Mouse (Mus musculus) liver, embryonic 14.5 days (tissue): Measurements from ENCODE around the gene Tmem86a. TPM values are rescaled to one million over a fixed set of nuclear protein-coding genes. Genes with fewer than 3 reads are reported as not detected.
A peak's percentile ranks its signal among the peaks of the same experiment; 100 is the strongest.

Source experiments
- ATAC-seq: fragments of 200-750 bp; cut with Nextera tagmentation; 2 replicates; pipeline ENCODE4 v1.8.0; 2017; ENCODE audit warnings: moderate number of reproducible peaks, mild to moderate bottlenecking, moderate library complexity; ENCODE audit not compliant: insufficient read depth
- DNase-seq, 3 experiments: peaks; one replicate each; pipeline ENCODE4 v3.0.0-alpha.2; 2012 to 2013; ENCODE audit warnings: low read depth in 3 of 3, low spot score in 3 of 3
- H3K27ac ChIP-seq: fragments of 300-500 bp; sonication (generic); 2 replicates; pipeline ENCODE4 v1.5.1; 2014; ENCODE audit warnings: moderate library complexity, mild to moderate bottlenecking, control low read depth, inconsistent platforms
- H3K27me3 ChIP-seq: fragments of 300-500 bp; sonication (generic); 2 replicates; pipeline ENCODE4 v1.6.1; 2014; ENCODE audit warnings: mild to moderate bottlenecking, low read length, moderate library complexity; ENCODE audit not compliant: control insufficient read depth, insufficient read depth
- H3K36me3 ChIP-seq: fragments of 300-500 bp; sonication (generic); replicated peaks from 2 replicates; pipeline ENCODE4 v1.6.1; 2014; ENCODE audit warnings: low read depth; ENCODE audit not compliant: control insufficient read depth, insufficient read depth
- H3K4me1 ChIP-seq, 2 experiments: fragments of 200-500 bp in 1 of 2; fragments of 300-500 bp in 1 of 2; sonication (generic) in 1 of 2; replicated peaks; 2 replicates each; pipeline ENCODE4 v1.6.1; 2012 to 2014; ENCODE audit warnings: antibody characterized with exemption in 1 of 2, inconsistent platforms in 1 of 2, low read length in 1 of 2; ENCODE audit not compliant: control insufficient read depth in 2 of 2, insufficient read depth in 2 of 2
- H3K4me2 ChIP-seq: fragments of 300-500 bp; sonication (generic); 2 replicates; pipeline ENCODE4 v1.6.1; 2014; ENCODE audit warnings: low read depth, mild to moderate bottlenecking, control low read depth, moderate library complexity
- H3K4me3 ChIP-seq, 2 experiments: fragments of 200-500 bp in 1 of 2; fragments of 300-500 bp in 1 of 2; sonication (generic) in 1 of 2; 2 replicates each; pipeline ENCODE4 v1.5.1; 2012 to 2014; ENCODE audit warnings: low read depth in 2 of 2, low read length in 2 of 2, mild to moderate bottlenecking in 2 of 2, control low read depth in 1 of 2, inconsistent platforms in 1 of 2, moderate library complexity in 1 of 2; ENCODE audit not compliant: insufficient read depth in 1 of 2
- H3K9ac ChIP-seq: fragments of 300-500 bp; sonication (generic); replicated peaks from 2 replicates; pipeline ENCODE4 v1.6.1; 2014; ENCODE audit warnings: mild to moderate bottlenecking, control low read depth, moderate library complexity
- H3K9me3 ChIP-seq: fragments of 300-500 bp; sonication (generic); 2 replicates; pipeline ENCODE4 v1.6.1; 2016; ENCODE audit warnings: low read length, mixed read lengths; ENCODE audit not compliant: control insufficient read depth
- CTCF ChIP-seq: IDR thresholded peaks from 2 replicates; pipeline ENCODE4 v1.5.1; 2016; ENCODE audit warnings: antibody characterized with exemption, low read depth, control low read depth
- EP300 ChIP-seq: IDR thresholded peaks from 2 replicates; pipeline ENCODE4 v1.6.1; 2016; ENCODE audit warnings: antibody characterized with exemption, low read depth
- WGBS: fragments of 180-500 bp; shearing (Covaris S2); extraction: QIAGEN DNeasy Blood & Tissue Kit; methylation state at CpG from one replicate; pipeline ENCODE4 v1.1.7; 2014; ENCODE audit not compliant: insufficient replicate concordance; 5-methylcytosine and 5-hydroxymethylcytosine counted together
- polyA plus RNA-seq, 2 experiments: library from polyadenylated mRNA; depleted of rRNA in 1 of 2; stranded (reverse) in 1 of 2; unstranded in 1 of 2; fragments of >200 nt; fragmentation: Nextera tagmentation in 1 of 2; extraction: Ambion mirVana in 1 of 2; gene quantifications; 2 replicates each; pipeline versions ENCODE4 v1.2.1 to v1.2.3; 2012 to 2014

Tmem86a gene
- polyA plus RNA-seq, 2 experiments, result 12.6 to 16.6 TPM

GRCm38 (mm10) chr7:47014564-47015389 is 35.6 kb upstream of the Tmem86a start:
- 35% methylated on average over 10 of the region's 11 CpGs for WGBS
- H3K4me2 ChIP-seq, result peak overlapping the region; percentile 51
- no peaks in the 10 kb centered on the region for H3K9me3 ChIP-seq
- H3K27ac ChIP-seq, result peak overlapping the region; percentile 92
- H3K4me3 ChIP-seq, result peak overlapping the region in 1 of 2 experiments; percentile 15; a peak in 2 of 4 replicates
- ATAC-seq, result no peak
- peaks cover 26 to 31% of the 10 kb centered on the region in 2 experiments for H3K4me1 ChIP-seq
- TF ChIP-seq CTCF (no peak), EP300 (no peak)
- H3K9ac ChIP-seq, result peak overlapping the region; percentile 42
- DNase-seq, result no peak
- no peaks in the 10 kb centered on the region for H3K36me3 ChIP-seq
- no peaks in the 10 kb centered on the region for H3K27me3 ChIP-seq

- Histone ChIP-seq H3K9ac (peak overlapping the region; percentile 42), H3K27ac (peak overlapping the region; percentile 92), H3K27me3 (no peaks in the 10 kb centered on the region), H3K4me1 (peaks cover 21 to 26% of the 10 kb centered on the region in 2 experiments), H3K36me3 (no peaks in the 10 kb centered on the region), H3K4me2 (peak overlapping the region; percentile 51), H3K4me3 (peak overlapping the region; percentile 5 to 15; a peak in 2 of 4 replicates), H3K9me3 (no peaks in the 10 kb centered on the region)
- DNase-seq, result peak; percentile 90 to 93 (median 91)
- TF ChIP-seq EP300 (peak; percentile 67), CTCF (peak; percentile 78)
- peak; percentile 99 for ATAC-seq
- 6% methylated on average over 6 of the region's 6 CpGs for WGBS
Observed at GRCm38 (mm10) chr7:47015390-47016065, 34.9 kb upstream of the Tmem86a start.

DNA sequence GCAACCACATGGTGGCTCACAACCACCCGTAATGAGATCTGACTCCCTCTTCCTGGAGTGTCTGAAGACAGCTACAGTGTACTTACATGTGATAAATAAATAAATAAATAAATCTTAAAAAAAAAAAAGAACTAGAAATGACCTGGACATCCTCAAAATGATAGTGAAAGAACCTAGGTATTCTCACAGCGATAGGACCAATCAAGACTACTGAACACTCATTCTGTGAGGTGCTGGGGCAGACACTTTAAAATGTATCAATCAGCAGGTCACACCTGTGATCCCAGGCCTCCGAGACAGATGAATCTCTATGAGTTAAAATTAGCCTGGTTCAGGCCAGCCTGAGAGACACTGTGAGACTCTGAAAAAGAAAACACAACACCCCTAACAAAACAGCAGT is 33.8 kb upstream of the Tmem86a start:
- DNase-seq (no peak), ATAC-seq (no peak)
- Histone ChIP-seq H3K9me3 (no peaks in the 10 kb centered on the region), H3K27me3 (no peaks in the 10 kb centered on the region), H3K4me3 (no peak overlapping the region), H3K4me1 (peaks cover 21 to 26% of the 10 kb centered on the region in 2 experiments), H3K27ac (no peak overlapping the region), H3K36me3 (no peaks in the 10 kb centered on the region), H3K9ac (no peak overlapping the region), H3K4me2 (no peak overlapping the region)
- TF ChIP-seq CTCF, result no peak
- TF ChIP-seq EP300, result no peak
- 62% methylated on average over 3 of the region's 3 CpGs for WGBS

DNA sequence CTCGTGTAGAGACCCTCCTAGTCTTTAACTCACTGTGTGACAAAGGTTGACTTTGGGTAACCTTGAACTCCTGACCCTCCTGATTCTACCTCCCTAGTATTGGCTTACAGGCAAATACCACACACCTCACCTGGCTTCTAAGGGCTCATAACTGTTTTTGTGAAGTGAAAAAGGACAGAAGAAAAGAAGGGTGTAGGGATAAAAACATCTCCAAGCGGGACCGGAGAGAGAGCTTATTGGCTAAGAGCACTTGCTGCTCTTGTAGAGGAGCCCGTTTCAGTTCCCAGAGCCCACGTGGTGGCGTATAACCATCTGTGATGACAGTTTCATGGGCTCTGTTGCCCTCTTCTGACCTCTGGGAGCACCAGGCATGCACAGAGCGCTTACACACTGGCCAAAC is 33.3 kb upstream of the Tmem86a start:
- no peak overlapping the region for H3K4me3 ChIP-seq
- H3K9me3 ChIP-seq, result no peaks in the 10 kb centered on the region
- H3K27me3 ChIP-seq, result no peaks in the 10 kb centered on the region
- H3K4me1 ChIP-seq, result peaks cover 21 to 26% of the 10 kb centered on the region in 2 experiments
- 73% methylated on average over 7 of the region's 7 CpGs for WGBS
- DNase-seq (no peak), ATAC-seq (no peak)
- TF ChIP-seq EP300 (no peak), CTCF (no peak)
- H3K36me3 ChIP-seq, result no peaks in the 10 kb centered on the region
- no peak overlapping the region for H3K27ac ChIP-seq
- no peak overlapping the region for H3K4me2 ChIP-seq
- H3K9ac ChIP-seq, result no peak overlapping the region

- Histone ChIP-seq H3K36me3 (no peaks in the 10 kb centered on the region), H3K4me1 (peaks cover 8% of the 10 kb centered on the region in 2 experiments), H3K4me2 (no peak overlapping the region), H3K9ac (no peak overlapping the region), H3K27me3 (no peaks in the 10 kb centered on the region; the same call in 1 of the 2 replicates), H3K9me3 (no peaks in the 10 kb centered on the region), H3K27ac (no peak overlapping the region), H3K4me3 (no peak overlapping the region)
- WGBS, result 63% methylated on average over 5 of the region's 5 CpGs
- no peak for ATAC-seq
- DNase-seq, result no peak
- no peak for TF ChIP-seq EP300
- no peak for TF ChIP-seq CTCF
Observed at GRCm38 (mm10) chr7:47019641-47020040, 30.8 kb upstream of the Tmem86a start.
